Mouse (Mus musculus) olfactory bulb, adult 2 months (tissue): ENCODE data around the gene Tk1. TPM values are rescaled to one million over a fixed set of nuclear protein-coding genes. Genes with fewer than 3 reads are reported as not detected.

Experiments used
- H3K27ac ChIP-seq: fragments of 200-500 bp; 2 replicates; pipeline ENCODE4 v1.5.1; 2012; ENCODE audit warnings: low read depth, low read length; ENCODE audit not compliant: insufficient read depth
- H3K4me1 ChIP-seq: fragments of 200-500 bp; 2 replicates; pipeline ENCODE4 v1.6.1; 2012; ENCODE audit warnings: low read length; ENCODE audit not compliant: control insufficient read depth, insufficient read depth
- H3K4me3 ChIP-seq: fragments of 200-500 bp; 2 replicates; pipeline ENCODE4 v1.5.1; 2012; ENCODE audit warnings: mild to moderate bottlenecking, low read depth, low read length, moderate library complexity; ENCODE audit not compliant: insufficient read depth
- CTCF ChIP-seq: fragments of 200-500 bp; IDR thresholded peaks from 2 replicates; pipeline ENCODE4 v1.5.1; 2012; ENCODE audit warnings: low read depth, mild to moderate bottlenecking, low read length, moderate library complexity; ENCODE audit not compliant: insufficient read depth
- POLR2A ChIP-seq: fragments of 200-500 bp; IDR thresholded peaks from 2 replicates; pipeline ENCODE4 v1.6.1; 2012; ENCODE audit warnings: mild to moderate bottlenecking, low read depth, low read length, moderate library complexity; ENCODE audit not compliant: insufficient read depth
- WGBS: fragments of 180-500 bp; shearing (Covaris S2); methylation state at CpG from one replicate; pipeline ENCODE4 v1.1.7; 2018; 5-methylcytosine and 5-hydroxymethylcytosine counted together
- polyA plus RNA-seq: library from polyadenylated mRNA; stranded (reverse); fragments of >200 nt; gene quantifications from 2 replicates; pipeline ENCODE4 v1.2.4, GENCODE M21; 2012; ENCODE audit warnings: low replicate concordance; ENCODE audit not compliant: missing spikeins, insufficient read depth, insufficient read length

Tk1 gene
- polyA plus RNA-seq, 1 experiment, result not detected

DNA sequence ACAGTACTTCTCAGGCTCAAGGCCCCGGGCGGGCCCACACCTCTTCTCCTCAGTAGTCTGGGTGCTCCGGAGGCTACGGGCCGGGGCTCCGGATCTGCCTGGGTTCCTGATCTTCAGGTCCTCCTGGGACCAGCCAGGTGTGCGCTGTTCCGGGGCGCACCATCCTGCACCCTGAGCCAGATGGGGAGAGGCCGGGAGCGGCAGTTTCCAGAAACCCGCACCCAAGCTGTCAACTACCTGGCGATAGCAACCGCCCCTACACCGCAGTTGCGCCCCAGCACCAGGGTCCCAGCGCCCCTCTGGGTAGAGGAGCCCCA, 45.7 kb downstream of the Tk1 start:
- no peak overlapping the region for H3K27ac ChIP-seq
- peak overlapping the region; percentile 24 for H3K4me3 ChIP-seq
- WGBS, result 6% methylated on average over 17 of the region's 17 CpGs
- H3K4me1 ChIP-seq, result peaks cover 34% of the 10 kb centered on the region
- TF ChIP-seq POLR2A (no peak), CTCF (no peak)

DNA sequence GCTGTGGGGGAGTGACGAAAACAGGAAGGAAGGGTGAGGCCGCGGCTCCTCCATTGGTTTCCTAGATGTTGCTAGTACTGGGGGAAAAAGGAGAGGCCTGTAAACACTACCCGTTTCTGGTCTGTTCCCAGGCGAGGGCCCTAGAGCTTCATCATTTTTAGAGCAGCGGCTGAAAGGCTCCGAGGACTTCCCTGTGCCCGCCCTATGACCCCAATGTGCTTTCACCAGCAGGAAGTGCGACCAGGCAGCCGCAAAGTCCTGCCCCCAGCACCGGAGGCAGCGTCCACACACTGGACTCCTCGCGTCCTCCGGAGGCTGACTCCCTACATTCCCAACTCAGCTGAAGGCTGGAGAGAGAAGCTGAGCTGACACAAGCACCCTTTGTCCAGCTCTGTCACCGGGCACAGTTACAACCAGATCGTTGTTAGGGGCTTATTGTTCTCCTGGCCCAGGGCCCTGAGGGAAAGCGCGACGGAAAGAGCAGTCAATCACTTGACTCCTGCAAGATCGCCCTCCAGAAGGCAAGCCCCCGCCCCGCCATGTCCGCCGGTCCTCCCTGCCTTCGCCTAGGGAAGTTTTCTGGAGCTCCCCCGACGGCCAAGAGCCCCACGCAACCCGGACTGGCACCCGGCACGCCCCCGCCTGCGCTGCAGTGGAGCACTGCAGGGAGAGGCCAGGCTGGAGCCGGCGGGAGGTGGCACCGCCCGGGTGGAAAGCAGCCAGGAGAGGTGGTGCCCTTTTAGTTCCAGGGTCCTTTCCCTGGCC, 46.3 kb downstream of the Tk1 start:
- 18% methylated on average over 38 of the region's 38 CpGs for WGBS

GRCm38 (mm10) chr11:117778851-117779433, 47.0 kb downstream of the Tk1 start:
- Histone ChIP-seq H3K27ac (no peak overlapping the region), H3K4me3 (no peak overlapping the region), H3K4me1 (peaks cover 34% of the 10 kb centered on the region)
- TF ChIP-seq CTCF (no peak), POLR2A (no peak)
- 82% methylated on average over 12 of the region's 12 CpGs for WGBS

More for the DNA sequence above, 46.3 kb downstream of the Tk1 start:
- H3K4me1 ChIP-seq, result peaks cover 34% of the 10 kb centered on the region
- peak overlapping the region; percentile 24 for H3K4me3 ChIP-seq
- TF ChIP-seq CTCF (no peak), POLR2A (no peak)
- H3K27ac ChIP-seq, result no peak overlapping the region

DNA sequence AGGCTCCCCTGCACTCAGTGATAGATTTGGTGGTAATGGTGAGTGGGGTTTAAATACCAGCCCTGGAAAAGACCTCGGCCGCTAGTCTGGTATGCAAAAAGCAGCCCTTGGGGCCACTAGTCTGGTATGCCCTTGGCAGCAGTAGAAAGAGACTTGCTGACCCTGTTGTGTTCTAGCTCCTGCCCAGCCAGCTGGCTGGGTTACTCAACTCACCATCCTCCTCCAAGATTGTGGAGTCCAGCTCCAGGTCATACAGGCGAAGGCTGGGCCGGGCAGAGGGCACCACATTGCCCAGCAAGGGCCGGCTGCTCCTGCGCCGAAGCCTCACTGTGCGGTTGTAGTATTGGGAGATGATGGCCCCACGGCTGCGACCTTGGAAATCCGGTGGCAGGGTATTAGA, 47.9 kb downstream of the Tk1 start:
- no peak overlapping the region for H3K4me3 ChIP-seq
- peaks cover 33% of the 10 kb centered on the region for H3K4me1 ChIP-seq
- H3K27ac ChIP-seq, result no peak overlapping the region
- TF ChIP-seq CTCF, result no peak
- TF ChIP-seq POLR2A, result no peak
- 94% methylated on average over 11 of the region's 11 CpGs for WGBS

DNA sequence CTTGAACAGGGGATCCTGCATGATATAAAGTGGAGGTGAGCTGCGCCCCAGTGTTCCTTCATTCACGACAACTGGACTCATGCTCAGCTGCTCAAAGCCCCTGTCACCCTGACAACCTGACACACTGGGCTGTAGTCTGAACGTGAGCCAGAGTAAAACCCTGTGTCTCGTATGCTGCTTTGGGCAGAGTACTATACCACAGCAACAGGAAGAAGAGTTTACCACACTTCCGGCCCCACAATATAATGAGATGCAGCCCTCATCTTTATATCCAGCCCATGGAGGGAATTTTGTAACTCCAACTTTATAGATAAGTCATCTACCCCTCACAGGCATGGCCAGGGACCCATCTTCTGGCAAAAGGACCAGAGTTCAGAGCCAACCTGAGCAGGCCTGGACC, 48.8 kb downstream of the Tk1 start:
- Histone ChIP-seq H3K4me1 (peaks cover 30% of the 10 kb centered on the region), H3K27ac (no peak overlapping the region), H3K4me3 (no peak overlapping the region)
- WGBS, result 91% methylated on average over 5 of the region's 5 CpGs
- TF ChIP-seq CTCF (no peak), POLR2A (no peak)

- no peak overlapping the region for H3K4me3 ChIP-seq
- WGBS, result 93% methylated on average over 14 of the region's 14 CpGs
- no peak for TF ChIP-seq POLR2A
- TF ChIP-seq CTCF, result no peak
- H3K4me1 ChIP-seq, result peaks cover 27% of the 10 kb centered on the region
- no peak overlapping the region for H3K27ac ChIP-seq
Observed at GRCm38 (mm10) chr11:117776085-117776792, 49.7 kb downstream of the Tk1 start.

DNA sequence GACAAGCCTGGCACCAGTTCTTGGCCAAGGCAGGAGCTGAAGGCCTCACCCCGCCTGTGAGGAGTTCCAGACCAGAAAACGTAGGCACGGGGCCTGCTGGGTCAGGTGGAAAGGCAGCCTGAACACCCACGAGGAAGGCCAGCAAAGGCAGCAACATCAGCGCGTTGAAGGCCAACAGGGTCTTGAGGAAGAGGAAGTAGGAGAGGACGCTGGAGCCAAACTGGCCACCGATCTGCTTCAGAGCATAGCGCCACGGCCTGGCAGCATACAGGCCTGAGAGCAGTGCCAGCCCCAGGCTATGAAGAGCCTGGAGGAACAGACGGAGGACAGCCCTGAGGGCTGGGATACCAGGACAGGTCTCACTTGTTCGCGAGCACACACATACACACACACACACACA, 50.4 kb downstream of the Tk1 start:
- Histone ChIP-seq H3K4me3 (no peak overlapping the region), H3K4me1 (peaks cover 20% of the 10 kb centered on the region), H3K27ac (no peak overlapping the region)
- WGBS, result 89% methylated on average over 13 of the region's 13 CpGs
- TF ChIP-seq CTCF (no peak), POLR2A (no peak)

- peaks cover 14% of the 10 kb centered on the region for H3K4me1 ChIP-seq
- 93% methylated on average over 10 of the region's 10 CpGs for WGBS
- H3K27ac ChIP-seq, result no peak overlapping the region
- H3K4me3 ChIP-seq, result no peak overlapping the region
- TF ChIP-seq CTCF (no peak), POLR2A (no peak)
Observed at GRCm38 (mm10) chr11:117774925-117775324, 51.0 kb downstream of the Tk1 start.

DNA sequence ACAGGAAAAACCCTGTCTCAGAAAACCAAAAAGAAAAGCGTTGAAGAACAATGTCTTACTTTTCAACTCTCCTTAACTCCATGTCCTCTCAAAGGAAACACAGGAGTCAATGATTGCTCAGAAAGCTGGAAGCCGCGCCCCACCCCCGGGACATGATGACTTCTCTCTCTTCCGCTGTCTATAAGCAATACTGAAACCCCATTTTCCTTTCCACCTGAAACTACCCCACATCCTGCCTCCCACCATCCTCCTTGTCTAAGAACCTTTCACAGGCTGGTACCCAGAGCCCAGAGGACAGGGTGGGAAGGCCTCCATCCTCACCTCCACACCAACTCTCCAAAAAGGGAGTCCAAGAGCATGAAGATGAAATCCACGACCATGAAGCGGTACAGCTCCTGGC, 53.5 kb downstream of the Tk1 start:
- H3K4me1 ChIP-seq, result no peaks in the 10 kb centered on the region; the same call in 1 of the 2 replicates
- no peak overlapping the region for H3K4me3 ChIP-seq
- TF ChIP-seq POLR2A (no peak), CTCF (no peak)
- H3K27ac ChIP-seq, result no peak overlapping the region
- 94% methylated on average over 7 of the region's 7 CpGs for WGBS
